Mouse (Mus musculus) 3134 (cell line): ENCODE measurements at regions not wholly inside any gene's neighbourhood (a gene's known extent, or its start where the extent isn't known, plus 50 kb on each side); places are given as distances from the start of the nearest gene placed in this dataset.

Experiments
- DNase-seq: peaks from one replicate; pipeline ENCODE4 v3.0.0-alpha.2; 2011; ENCODE audit warnings: low spot score; ENCODE audit not compliant: insufficient read length; ENCODE audit errors: extremely low read depth

GRCm38 (mm10) chr1:144085530-144086520, 81.9 kb upstream of the Rgs2 start:
- peak; percentile 66 for DNase-seq

DNA sequence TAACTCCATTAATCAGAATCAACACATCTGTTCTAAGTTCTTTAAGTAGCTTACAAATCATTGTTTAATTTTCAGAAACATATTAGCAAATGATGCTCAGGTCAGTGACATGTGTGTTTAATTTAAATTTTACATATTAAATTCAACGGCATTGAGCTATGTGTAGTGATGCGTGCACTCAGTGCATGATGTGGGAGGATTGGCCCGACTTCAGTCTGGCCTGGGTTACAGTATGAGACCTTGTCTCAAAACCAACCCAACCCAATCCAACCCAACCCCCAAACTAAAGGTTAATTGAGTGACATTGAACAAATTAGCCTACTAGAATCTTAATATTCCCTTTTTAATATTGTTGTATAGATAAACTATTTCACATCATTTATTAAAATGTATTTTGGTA, 75.0 kb upstream of the Rgs2 start:
- DNase-seq = no peak

DNA sequence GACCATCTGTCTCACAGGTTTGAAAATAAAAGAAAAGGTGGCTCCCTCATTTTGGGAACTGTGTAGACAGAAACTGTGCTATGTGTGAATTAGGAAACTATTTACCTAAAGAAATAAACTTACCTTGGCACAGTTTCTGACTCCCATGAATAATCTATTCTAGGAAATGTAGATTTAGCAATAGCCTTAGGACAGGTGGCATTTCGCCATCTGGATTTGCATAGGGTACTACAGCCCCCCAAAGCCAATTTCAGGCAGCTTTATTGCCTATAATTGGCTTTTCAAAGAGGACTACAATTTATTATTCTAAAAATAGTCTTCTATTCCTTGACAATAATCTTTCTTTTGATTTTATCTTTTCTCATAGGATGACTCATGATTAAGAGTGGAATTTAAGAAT, 74.5 kb upstream of the Rgs2 start:
- DNase-seq = no peak

GRCm38 (mm10) chr1:144075991-144076390, 72.0 kb upstream of the Rgs2 start:
- DNase-seq = no peak

GRCm38 (mm10) chr1:144061283-144061682, 57.3 kb upstream of the Rgs2 start:
- no peak for DNase-seq

GRCm38 (mm10) chr1:144055476-144056213, 51.7 kb upstream of the Rgs2 start:
- no peak for DNase-seq
